Mouse (Mus musculus) neutrophil, adult 65 days (primary cell): ENCODE data around the gene Ncoa3. TPM values are rescaled to one million over a fixed set of nuclear protein-coding genes. Genes with fewer than 3 reads are reported as not detected.

ENCODE experiments used
- total RNA-seq: library from RNA; stranded (reverse); gene quantifications from 2 replicates; pipeline ENCODE4 v1.2.4, GENCODE M21; 2023

Gene Ncoa3
- 88.8 and 91.5 TPM in 2 replicates for total RNA-seq

GRCm38 (mm10) chr2:165992270-165993172 is at the start of gene Ncoa3:
Gene Ncoa3, plus strand, starts transcription at chr2:165992636.

Other genes starting within 250 kb of the Ncoa3 start
- 95.3 and 105 TPM in 2 replicates for gene Zmynd8, start 93.6 kb upstream of the Ncoa3 start, total RNA-seq
- gene Sulf2, start 163.0 kb downstream of the Ncoa3 start, total RNA-seq, result 22.8 and 30.4 TPM in 2 replicates